Mouse (Mus musculus) erythroid progenitor cell, adult 5-6 weeks (primary cell): ENCODE measurements around the gene Apobec4. TPM values are rescaled to one million over a fixed set of nuclear protein-coding genes. Genes with fewer than 3 reads are reported as not detected.
"Not testable (repeated sequence)": the region's sequence is repeated elsewhere in the genome, so short reads cannot be mapped to it uniquely, and the experiment has no call there.

Experiments used
- ATAC-seq: replicated peaks from 2 replicates; pipeline ENCODE4 v1.8.0; 2016; ENCODE audit warnings: moderate number of reproducible peaks, mild to moderate bottlenecking, moderate TSS enrichment, inconsistent platforms; ENCODE audit not compliant: poor library complexity, low FRiP score, severe bottlenecking
- total RNA-seq, 2 experiments: library from RNA; stranded (forward) in 1 of 2; stranded (reverse) in 1 of 2; fragments of 150-400 nt in 1 of 2; fragments of 186-747, 209-891 nt in 1 of 2; gene quantifications; 2 replicates each; pipeline versions ENCODE4 v1.2.3 to v1.2.4; 2015 to 2017; ENCODE audit warnings: low replicate concordance in 2 of 2

Apobec4 gene
- total RNA-seq, 2 experiments from 2014 or later, result not detected

DNA sequence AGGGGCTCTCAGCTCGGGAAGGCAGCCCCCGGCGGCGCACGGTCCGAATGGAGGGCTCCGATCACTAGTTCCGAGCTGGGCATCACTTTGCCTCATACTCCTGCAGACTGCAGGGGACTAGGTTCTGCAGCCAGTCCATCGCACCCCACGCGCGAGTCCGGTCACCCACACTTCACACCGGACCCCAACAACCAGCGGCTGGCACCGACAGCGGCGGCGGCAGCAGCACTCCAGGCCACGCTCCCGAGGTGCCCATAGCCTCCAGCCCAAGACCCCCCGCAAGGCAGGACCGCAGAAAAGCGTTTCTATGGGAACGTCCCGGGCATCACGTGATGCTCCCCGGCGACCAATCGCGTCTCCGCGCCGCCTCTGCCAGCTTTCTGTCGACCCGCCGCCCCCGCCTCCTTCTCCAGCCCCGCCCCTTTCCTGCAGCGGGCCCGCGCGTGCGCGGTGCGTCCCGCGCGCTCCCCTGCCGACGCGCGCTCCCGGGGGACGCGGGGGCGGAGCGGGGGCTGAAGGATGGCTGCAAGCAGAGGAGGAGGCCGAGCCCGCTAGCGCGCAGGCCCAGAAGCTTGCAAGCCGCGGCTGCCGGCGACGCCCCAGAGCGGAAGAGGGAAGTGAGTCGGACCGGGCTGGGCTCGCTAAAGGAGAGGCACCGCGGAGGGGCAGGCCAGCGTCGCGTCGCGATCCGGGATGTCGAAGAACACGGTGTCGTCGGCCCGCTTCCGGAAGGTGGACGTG lies 15.9 kb downstream of the Apobec4 start, which contains the start of the genes Rgl1 and Arpc5:
Gene Rgl1 (minus strand): TSS at position 320 of the 741 bp plus-strand sequence.
Gene Arpc5 (plus strand): TSS at position 511 of the 741 bp plus-strand sequence.
- peak; percentile 89 for ATAC-seq

- peak; percentile 50 for ATAC-seq
Observed at GRCm38 (mm10) chr1:152766804-152767748, 16.7 kb downstream of the Apobec4 start.

DNA sequence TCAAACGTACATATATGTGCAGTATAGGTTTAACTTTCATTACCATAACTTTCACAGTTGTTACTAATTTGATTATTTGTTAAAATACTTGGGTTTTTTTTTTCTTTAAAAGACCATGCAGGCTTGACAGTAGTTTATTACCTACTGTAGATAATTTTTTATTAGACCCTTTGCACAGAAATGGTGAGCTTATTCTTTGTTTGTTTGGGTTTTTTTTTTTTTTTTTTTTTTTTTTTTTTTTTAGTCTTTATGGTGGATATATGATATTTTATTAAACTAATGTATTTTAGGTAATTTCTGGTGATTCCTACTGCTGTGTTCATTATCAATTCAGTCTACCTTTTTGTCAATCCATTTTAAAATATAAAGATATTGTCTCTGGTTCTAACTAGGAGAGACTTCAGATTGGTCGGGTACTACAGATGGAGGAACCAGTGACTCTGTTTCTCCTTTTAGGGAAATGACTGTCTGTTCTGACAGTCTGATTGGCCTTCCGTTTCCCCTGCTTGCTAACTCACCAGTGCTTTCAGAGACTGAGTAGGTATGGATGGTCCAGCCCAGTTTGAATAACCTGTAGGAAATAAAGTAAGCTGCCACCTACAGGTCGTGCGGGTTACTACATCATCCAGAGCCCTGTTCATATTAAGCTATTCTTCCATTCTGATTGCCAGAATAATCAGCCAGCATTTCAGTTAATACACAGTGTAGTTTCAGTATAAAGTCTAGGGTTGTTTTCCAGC lies 17.6 kb downstream of the Apobec4 start:
- peak; percentile 69 for ATAC-seq

- no peak for ATAC-seq
Observed at GRCm38 (mm10) chr1:152771016-152771415, 20.7 kb downstream of the Apobec4 start.

DNA sequence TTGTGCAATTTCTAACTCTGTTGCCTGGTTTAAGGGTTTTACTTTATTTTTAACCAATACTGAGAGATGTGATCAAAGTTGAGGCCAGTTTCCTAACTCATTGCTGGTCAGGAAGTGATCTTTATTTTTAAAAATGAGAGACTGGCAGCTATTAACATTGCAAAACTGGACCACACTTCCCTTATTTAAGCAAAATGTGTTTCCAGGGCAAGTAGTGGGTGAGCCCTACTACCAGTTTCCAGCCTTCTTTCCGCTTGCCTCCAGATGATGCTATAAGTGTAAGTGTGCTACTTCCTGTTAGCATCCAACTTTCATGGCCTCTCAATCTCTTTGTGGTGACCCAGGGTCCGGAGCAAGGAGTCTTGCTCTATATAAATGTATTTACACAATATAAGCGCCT lies 24.2 kb downstream of the Apobec4 start:
- not testable (repeated sequence) for ATAC-seq

GRCm38 (mm10) chr1:152779071-152779737 lies 28.9 kb downstream of the Apobec4 start:
- peak; percentile 86 for ATAC-seq

- no peak for ATAC-seq
Observed at GRCm38 (mm10) chr1:152784620-152785019, 34.3 kb downstream of the Apobec4 start.

DNA sequence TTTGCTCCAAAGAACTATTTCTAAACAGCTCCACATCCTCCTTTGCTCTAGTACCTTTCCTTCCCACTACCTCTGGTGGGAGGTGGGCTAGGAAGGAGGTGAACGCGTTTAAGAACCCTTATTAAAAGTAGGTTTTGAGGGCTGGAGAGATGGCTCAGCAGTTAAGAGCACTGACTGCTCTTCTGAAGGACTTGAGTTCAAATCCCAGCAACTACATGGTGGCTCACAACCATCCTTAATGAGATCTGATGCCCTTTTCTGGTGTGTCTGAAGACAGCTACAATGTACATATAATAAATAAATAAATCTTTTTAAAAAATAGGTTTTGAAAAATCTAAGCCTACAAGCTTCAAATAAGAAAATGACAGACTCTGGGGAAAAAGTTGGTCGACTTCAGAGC lies 35.1 kb downstream of the Apobec4 start:
- ATAC-seq, result not testable (repeated sequence)

DNA sequence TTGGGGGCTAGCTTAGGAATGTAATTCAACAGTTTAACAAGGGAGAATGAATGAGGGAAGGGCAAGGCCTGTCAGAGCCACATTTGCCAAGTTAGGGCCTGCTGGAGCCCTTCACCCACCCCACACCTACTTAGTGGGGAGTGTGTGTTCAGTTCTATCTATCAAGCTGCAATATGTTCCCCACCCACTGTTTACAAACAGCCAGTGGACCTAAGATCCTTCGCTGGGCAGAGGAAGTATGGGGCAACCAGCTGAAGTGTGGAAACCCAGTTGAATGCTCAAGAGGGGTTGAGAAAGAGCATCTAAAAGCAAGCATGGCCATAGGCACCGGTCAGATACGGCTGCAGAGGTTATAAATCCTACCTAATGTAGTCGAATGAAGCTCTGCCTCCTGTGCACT lies 36.6 kb downstream of the Apobec4 start:
- ATAC-seq, result no peak

DNA sequence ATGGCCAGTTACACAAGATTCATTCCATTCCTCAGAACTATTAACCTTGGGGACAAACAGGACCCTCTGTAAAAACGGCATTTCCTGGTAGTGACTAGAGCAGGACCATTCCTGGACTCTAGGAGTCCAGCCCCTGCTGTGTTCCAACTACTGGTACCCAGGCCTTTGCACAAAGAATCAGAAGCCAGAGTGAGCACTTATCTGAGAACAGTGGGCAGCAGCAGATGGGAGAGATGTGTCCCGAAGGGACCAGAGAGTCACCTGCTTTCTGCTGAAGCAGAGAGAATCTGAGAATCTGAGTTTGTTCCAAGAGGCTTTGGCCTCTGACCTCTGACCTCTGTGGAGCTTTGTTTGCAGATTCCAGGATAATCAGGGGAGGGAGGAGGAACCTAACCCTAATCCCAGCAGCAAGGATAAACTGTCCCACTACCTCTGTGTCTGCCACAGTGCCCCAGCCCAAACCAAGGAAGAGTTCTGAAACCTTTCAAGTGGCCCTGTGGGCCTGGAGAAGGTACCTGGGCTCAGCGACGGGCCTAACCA lies 37.8 kb downstream of the Apobec4 start:
- ATAC-seq, result no peak

GRCm38 (mm10) chr1:152790254-152790653 lies 39.9 kb downstream of the Apobec4 start:
- ATAC-seq, result no peak

DNA sequence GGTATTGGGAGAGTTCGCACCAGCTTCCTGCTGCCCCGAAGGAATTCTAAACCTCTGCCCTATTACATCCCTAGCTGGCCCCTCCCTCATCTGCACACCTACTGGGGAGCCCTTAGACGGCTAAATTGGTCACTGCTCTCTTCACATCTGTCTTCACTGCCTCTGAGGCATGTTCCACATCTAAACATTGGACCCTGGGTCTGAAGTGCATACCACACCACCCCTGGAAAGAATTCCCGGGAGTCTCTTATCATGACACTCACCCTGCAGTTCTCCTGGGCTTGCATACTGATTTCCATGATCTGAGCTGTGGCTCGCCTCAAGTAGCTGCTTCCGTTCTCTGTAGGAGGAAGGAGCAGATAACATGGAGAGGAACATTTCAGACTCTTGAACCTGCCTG lies 40.5 kb downstream of the Apobec4 start:
- ATAC-seq, result no peak

- ATAC-seq, result no peak
Observed at GRCm38 (mm10) chr1:152791269-152791668, 40.9 kb downstream of the Apobec4 start.

- ATAC-seq, result no peak
Observed at GRCm38 (mm10) chr1:152792736-152793494, 42.6 kb downstream of the Apobec4 start.

GRCm38 (mm10) chr1:152793495-152794130 lies 43.3 kb downstream of the Apobec4 start:
- ATAC-seq, result no peak

DNA sequence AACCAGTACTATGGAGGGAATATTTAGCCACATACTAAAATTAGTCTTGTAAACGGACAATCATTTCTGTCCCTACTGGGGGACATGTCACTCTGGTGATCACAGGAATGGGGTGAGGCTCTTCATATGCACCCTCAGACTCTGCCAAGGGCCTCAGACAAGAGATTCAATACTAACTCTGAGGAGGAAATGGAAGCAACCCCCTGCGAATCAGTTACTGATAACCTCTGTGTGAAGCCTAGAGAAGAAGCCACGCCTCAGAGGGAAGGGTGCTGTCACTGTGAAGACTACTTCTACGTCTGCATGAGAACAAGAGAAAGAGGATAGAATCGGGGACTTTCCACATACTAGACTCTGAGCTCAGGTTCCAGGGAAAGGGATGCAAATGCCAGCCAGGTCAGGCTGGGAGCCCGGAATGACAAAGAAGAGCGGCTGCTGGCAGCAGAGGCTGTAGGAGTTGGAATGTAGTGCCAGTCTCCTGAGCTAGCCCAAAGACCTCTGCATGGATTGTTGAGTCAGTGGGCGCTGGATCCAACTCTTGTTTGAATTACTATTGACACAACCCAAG lies 45.4 kb downstream of the Apobec4 start:
- no peak for ATAC-seq

DNA sequence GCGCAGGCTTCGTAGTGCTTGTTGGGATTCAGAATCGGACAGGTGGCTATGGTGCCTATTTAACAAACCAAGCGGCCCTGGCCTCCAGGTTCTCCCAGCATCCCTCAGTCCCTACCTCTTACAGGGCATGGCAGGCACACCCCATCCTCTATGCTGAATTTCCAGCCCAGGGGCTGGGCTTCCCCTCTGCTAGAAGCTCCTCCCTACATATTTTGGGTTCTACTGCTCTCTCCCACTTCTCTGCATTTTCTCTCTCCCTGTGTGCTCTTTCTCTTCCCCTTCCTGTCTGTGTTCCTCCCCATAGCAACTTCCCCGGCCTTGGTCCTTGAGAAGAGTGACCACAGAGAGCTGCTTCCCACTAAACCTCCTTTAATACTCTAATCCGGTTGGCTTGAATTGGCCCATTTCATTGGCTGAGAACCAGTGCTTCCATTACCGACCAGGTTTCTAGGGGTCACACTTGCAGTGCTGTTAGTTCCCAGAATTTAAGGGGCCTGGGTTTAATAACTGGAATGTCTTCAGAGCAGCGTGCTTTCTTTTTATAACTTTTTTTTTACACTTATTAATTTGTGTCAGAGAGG lies 46.4 kb downstream of the Apobec4 start:
- no peak for ATAC-seq
